Mouse (Mus musculus) limb, embryonic 14.5 days (tissue): ENCODE data around the gene Fgfr2. TPM values are rescaled to one million over a fixed set of nuclear protein-coding genes. Genes with fewer than 3 reads are reported as not detected.

Experiments
- ATAC-seq: fragments of 200-750 bp; cut with Nextera tagmentation; 2 replicates; pipeline ENCODE4 v1.8.0; 2017; ENCODE audit warnings: low read depth, moderate number of reproducible peaks, moderate TSS enrichment; ENCODE audit not compliant: low FRiP score
- DNase-seq: peaks from one replicate; pipeline ENCODE4 v3.0.0-alpha.2; 2015; ENCODE audit warnings: low spot score
- H3K27ac ChIP-seq: fragments of 300-500 bp; sonication (generic); replicated peaks from 2 replicates; pipeline ENCODE4 v1.5.1; 2014; ENCODE audit warnings: low read depth, mild to moderate bottlenecking, low read length, moderate library complexity, mixed read lengths
- H3K27me3 ChIP-seq: fragments of 300-500 bp; sonication (generic); 2 replicates; pipeline ENCODE4 v1.6.1; 2014; ENCODE audit warnings: low read length, mixed read lengths; ENCODE audit not compliant: control insufficient read depth, insufficient read depth
- H3K36me3 ChIP-seq: fragments of 300-500 bp; sonication (generic); 2 replicates; pipeline ENCODE4 v1.6.1; 2014; ENCODE audit warnings: mild to moderate bottlenecking, low read length, moderate library complexity, mixed read lengths; ENCODE audit not compliant: control insufficient read depth, insufficient read depth
- H3K4me1 ChIP-seq: fragments of 300-500 bp; sonication (generic); 2 replicates; pipeline ENCODE4 v1.6.1; 2014; ENCODE audit warnings: antibody characterized with exemption, low read length, mixed read lengths; ENCODE audit not compliant: control insufficient read depth, insufficient read depth
- H3K4me2 ChIP-seq: fragments of 300-500 bp; sonication (generic); replicated peaks from 2 replicates; pipeline ENCODE4 v1.6.1; 2014; ENCODE audit warnings: low read depth, mild to moderate bottlenecking, low read length, moderate library complexity; ENCODE audit not compliant: severe bottlenecking
- H3K4me3 ChIP-seq: fragments of 300-500 bp; sonication (generic); replicated peaks from 2 replicates; pipeline ENCODE4 v1.5.1; 2014; ENCODE audit warnings: low read length
- H3K9ac ChIP-seq: fragments of 300-500 bp; sonication (generic); 2 replicates; pipeline ENCODE4 v1.6.1; 2014; ENCODE audit warnings: mild to moderate bottlenecking, low read depth, low read length, moderate library complexity; ENCODE audit not compliant: severe bottlenecking
- H3K9me3 ChIP-seq: fragments of 300-500 bp; sonication (generic); 2 replicates; pipeline ENCODE4 v1.6.1; 2016; ENCODE audit warnings: low read length; ENCODE audit not compliant: control insufficient read depth
- POLR2A ChIP-seq: fragments of 200-500 bp; IDR thresholded peaks from 2 replicates; pipeline ENCODE4 v1.8.0; 2012; ENCODE audit warnings: inconsistent platforms, mild to moderate bottlenecking, moderate library complexity, borderline replicate concordance; ENCODE audit not compliant: insufficient read depth, insufficient read length; ENCODE audit errors: extremely low read depth
- WGBS: fragments of 180-500 bp; shearing (Covaris S2); extraction: QIAGEN DNeasy Blood & Tissue Kit; methylation state at CpG from one replicate; pipeline ENCODE4 v1.1.7; 2014; 5-methylcytosine and 5-hydroxymethylcytosine counted together
- polyA plus RNA-seq, 2 experiments: library from polyadenylated mRNA; depleted of rRNA in 1 of 2; stranded (reverse) in 1 of 2; unstranded in 1 of 2; fragments of >200 nt; fragmentation: Nextera tagmentation in 1 of 2; extraction: Ambion mirVana in 1 of 2; gene quantifications; 2 replicates each; pipeline versions ENCODE4 v1.2.1 to v1.2.3; 2012 to 2014

Gene Fgfr2
- polyA plus RNA-seq, 2 experiments: 131 to 133 TPM

GRCm38 (mm10) chr7:132631313-132631712 lies 491.8 kb downstream of the Fgfr2 start:
- Histone ChIP-seq H3K4me3 (no peak overlapping the region), H3K27me3 (no peaks in the 10 kb centered on the region), H3K36me3 (no peaks in the 10 kb centered on the region), H3K9ac (no peak overlapping the region), H3K4me2 (no peak overlapping the region), H3K9me3 (no peaks in the 10 kb centered on the region), H3K27ac (no peak overlapping the region), H3K4me1 (no peaks in the 10 kb centered on the region)
- no peak for TF ChIP-seq POLR2A
- DNase-seq (no peak), ATAC-seq (no peak)
- WGBS: 70% methylated on average over 11 of the region's 11 CpGs

- TF ChIP-seq POLR2A: no peak
Measured at GRCm38 (mm10) chr7:132627448-132627847, 495.7 kb downstream of the Fgfr2 start.

GRCm38 (mm10) chr7:132626174-132626573 lies 497.0 kb downstream of the Fgfr2 start:
- DNase-seq: no peak
- Histone ChIP-seq H3K4me1 (no peaks in the 10 kb centered on the region), H3K27ac (no peak overlapping the region), H3K9me3 (no peaks in the 10 kb centered on the region), H3K4me2 (no peak overlapping the region), H3K4me3 (no peak overlapping the region), H3K36me3 (no peaks in the 10 kb centered on the region), H3K27me3 (no peaks in the 10 kb centered on the region), H3K9ac (no peak overlapping the region)
- ATAC-seq: no peak
- 25% methylated on average over 4 of the region's 4 CpGs for WGBS
- no peak for TF ChIP-seq POLR2A

More at GRCm38 (mm10) chr7:132627448-132627847, 495.7 kb downstream of the Fgfr2 start:
- no peaks in the 10 kb centered on the region for H3K27me3 ChIP-seq
- WGBS: 75% methylated on average over 3 of the region's 3 CpGs
- H3K4me3 ChIP-seq: no peak overlapping the region
- H3K27ac ChIP-seq: no peak overlapping the region
- DNase-seq (no peak), ATAC-seq (no peak)
- H3K4me2 ChIP-seq: no peak overlapping the region
- H3K4me1 ChIP-seq: no peaks in the 10 kb centered on the region
- no peaks in the 10 kb centered on the region for H3K9me3 ChIP-seq
- H3K36me3 ChIP-seq: no peaks in the 10 kb centered on the region
- no peak overlapping the region for H3K9ac ChIP-seq

GRCm38 (mm10) chr7:132624161-132624560 lies 499.0 kb downstream of the Fgfr2 start:
- H3K9me3 ChIP-seq: no peaks in the 10 kb centered on the region
- no peak for TF ChIP-seq POLR2A
- no peaks in the 10 kb centered on the region for H3K4me1 ChIP-seq
- 78% methylated on average over 10 of the region's 10 CpGs for WGBS
- H3K36me3 ChIP-seq: no peaks in the 10 kb centered on the region
- no peak for DNase-seq
- no peak for ATAC-seq
- H3K27ac ChIP-seq: no peak overlapping the region
- no peaks in the 10 kb centered on the region for H3K27me3 ChIP-seq
- no peak overlapping the region for H3K4me3 ChIP-seq
- no peak overlapping the region for H3K9ac ChIP-seq
- no peak overlapping the region for H3K4me2 ChIP-seq

- no peak for DNase-seq
- no peak for ATAC-seq
- no peaks in the 10 kb centered on the region for H3K9me3 ChIP-seq
- no peak overlapping the region for H3K4me3 ChIP-seq
- H3K9ac ChIP-seq: no peak overlapping the region
- H3K27ac ChIP-seq: no peak overlapping the region
- no peaks in the 10 kb centered on the region for H3K4me1 ChIP-seq
- H3K36me3 ChIP-seq: no peaks in the 10 kb centered on the region
- WGBS: 89% methylated on average over 15 of the region's 15 CpGs
- TF ChIP-seq POLR2A: no peak
- H3K27me3 ChIP-seq: no peaks in the 10 kb centered on the region
- no peak overlapping the region for H3K4me2 ChIP-seq
Measured at GRCm38 (mm10) chr7:132619975-132620918, 502.9 kb downstream of the Fgfr2 start.
